Mouse (Mus musculus) spleen, postnatal 36 days (tissue): ENCODE results near the gene Aoc2.
A peak's percentile ranks its signal among the peaks of the same experiment; 100 is the strongest.

ENCODE experiments used
- DNase-seq, 2 experiments: peaks; one replicate each; pipeline ENCODE4 v3.0.0; 2022; ENCODE audit warnings: low spot score in 2 of 2, mixed read lengths in 1 of 2

Aoc2 gene

GRCm38 (mm10) chr11:101324763-101325162 is at the start of gene Aoc2:
Gene Aoc2 (plus strand): TSS chr11:101325063.
- DNase-seq = no peak

GRCm38 (mm10) chr11:101275309-101275708 is 49.6 kb upstream of the Aoc2 start:
- DNase-seq = no peak

GRCm38 (mm10) chr11:101276319-101277070 is 48.4 kb upstream of the Aoc2 start:
- DNase-seq = no peak

GRCm38 (mm10) chr11:101277381-101278222 is 47.3 kb upstream of the Aoc2 start:
- no peak for DNase-seq

GRCm38 (mm10) chr11:101278223-101279192 is 46.4 kb upstream of the Aoc2 start, which contains the start of the genes Cntd1 and Coa3:
Gene Cntd1 (plus strand): TSS chr11:101279012.
Gene Coa3 (minus strand): TSS chr11:101279114.
- peak; percentile 86 to 88 for DNase-seq

GRCm38 (mm10) chr11:101279193-101279569 is 45.7 kb upstream of the Aoc2 start:
- peak in 1 of 2 experiments; percentile 26 for DNase-seq

- no peak for DNase-seq
Measured at GRCm38 (mm10) chr11:101280837-101281236, 44.0 kb upstream of the Aoc2 start.

GRCm38 (mm10) chr11:101282896-101283295 is 42.0 kb upstream of the Aoc2 start:
- DNase-seq = no peak

GRCm38 (mm10) chr11:101283805-101284204 is 41.1 kb upstream of the Aoc2 start:
- no peak for DNase-seq

- DNase-seq = no peak
Measured at GRCm38 (mm10) chr11:101287306-101287705, 37.6 kb upstream of the Aoc2 start.

- DNase-seq = no peak
Measured at GRCm38 (mm10) chr11:101291231-101291630, 33.6 kb upstream of the Aoc2 start.

GRCm38 (mm10) chr11:101295191-101295590 is 29.7 kb upstream of the Aoc2 start:
- DNase-seq = no peak

GRCm38 (mm10) chr11:101300881-101301280 is 24.0 kb upstream of the Aoc2 start:
- DNase-seq = no peak

GRCm38 (mm10) chr11:101301299-101302003 is 23.4 kb upstream of the Aoc2 start:
- DNase-seq = no peak

- peak; percentile 89 to 92 for DNase-seq
Measured at GRCm38 (mm10) chr11:101302004-101302798, 22.7 kb upstream of the Aoc2 start, which contains the start of gene Becn1. Gene Becn1 (minus strand): TSS chr11:101302286.

- no peak for DNase-seq
Measured at GRCm38 (mm10) chr11:101307744-101308143, 17.1 kb upstream of the Aoc2 start.

- no peak for DNase-seq
Measured at GRCm38 (mm10) chr11:101311083-101311482, 13.8 kb upstream of the Aoc2 start.

- DNase-seq = peak in 1 of 2 experiments; percentile 30
Measured at GRCm38 (mm10) chr11:101312150-101312549, 12.7 kb upstream of the Aoc2 start.

GRCm38 (mm10) chr11:101314567-101314966 is 10.3 kb upstream of the Aoc2 start:
- no peak for DNase-seq

- no peak for DNase-seq
Measured at GRCm38 (mm10) chr11:101315082-101315650, 9.7 kb upstream of the Aoc2 start.
